Mouse (Mus musculus) embryonic facial prominence, embryonic 11.5 days (tissue): ENCODE data around the gene Car5a. TPM values are rescaled to one million over a fixed set of nuclear protein-coding genes. Genes with fewer than 3 reads are reported as not detected.
A peak's percentile ranks its signal among the peaks of the same experiment; 100 is the strongest.

Experiments used
- ATAC-seq: fragments of 200-750 bp; cut with Nextera tagmentation; replicated peaks from 2 replicates; pipeline ENCODE4 v1.8.0; 2017; ENCODE audit warnings: low read depth; ENCODE audit not compliant: insufficient number of reproducible peaks, low FRiP score, low TSS enrichment
- DNase-seq: peaks from one replicate; pipeline ENCODE4 v3.0.0-alpha.2; 2015; ENCODE audit warnings: low spot score
- H3K27ac ChIP-seq: fragments of 300-500 bp; sonication (generic); replicated peaks from 2 replicates; pipeline ENCODE4 v1.5.1; 2014; ENCODE audit warnings: mild to moderate bottlenecking, low read depth, low read length, control low read depth
- H3K27me3 ChIP-seq: fragments of 300-500 bp; sonication (generic); 2 replicates; pipeline ENCODE4 v1.6.1; 2014; ENCODE audit warnings: mild to moderate bottlenecking, low read length, moderate library complexity, mixed read lengths; ENCODE audit not compliant: control insufficient read depth, insufficient read depth
- H3K36me3 ChIP-seq: fragments of 300-500 bp; sonication (generic); replicated peaks from 2 replicates; pipeline ENCODE4 v1.6.1; 2014; ENCODE audit warnings: low read depth, mild to moderate bottlenecking, low read length, moderate library complexity, mixed read lengths; ENCODE audit not compliant: control insufficient read depth, insufficient read depth
- H3K4me1 ChIP-seq: fragments of 300-500 bp; sonication (generic); 2 replicates; pipeline ENCODE4 v1.6.1; 2014; ENCODE audit warnings: low read length, mixed read lengths; ENCODE audit not compliant: control insufficient read depth, insufficient read depth
- H3K4me2 ChIP-seq: fragments of 300-500 bp; sonication (generic); 2 replicates; pipeline ENCODE4 v1.6.1; 2014; ENCODE audit warnings: low read depth, mild to moderate bottlenecking, control low read depth, low read length, moderate library complexity
- H3K4me3 ChIP-seq: fragments of 300-500 bp; sonication (generic); 2 replicates; pipeline ENCODE4 v1.5.1; 2014; ENCODE audit warnings: low read depth, low read length, control low read depth
- H3K9ac ChIP-seq: fragments of 300-500 bp; sonication (generic); replicated peaks from 2 replicates; pipeline ENCODE4 v1.6.1; 2014; ENCODE audit warnings: mild to moderate bottlenecking, control low read depth, low read length
- H3K9me3 ChIP-seq: fragments of 300-500 bp; sonication (generic); replicated peaks from 2 replicates; pipeline ENCODE4 v1.6.1; 2016; ENCODE audit warnings: mild to moderate bottlenecking, low read length, inconsistent platforms, mixed read lengths; ENCODE audit not compliant: control insufficient read depth
- WGBS: fragments of 180-500 bp; shearing (Covaris S2); extraction: QIAGEN DNeasy Blood & Tissue Kit; methylation state at CpG from one replicate; pipeline ENCODE4 v1.1.7; 2014; 5-methylcytosine and 5-hydroxymethylcytosine counted together
- polyA plus RNA-seq: library from polyadenylated mRNA; unstranded; fragments of >200 nt; fragmentation: Nextera tagmentation; extraction: Ambion mirVana; gene quantifications from 2 replicates; pipeline ENCODE4 v1.2.1, GENCODE M21; 2014

Gene Car5a
- polyA plus RNA-seq, 1 experiment from 2014 or later = not detected

DNA sequence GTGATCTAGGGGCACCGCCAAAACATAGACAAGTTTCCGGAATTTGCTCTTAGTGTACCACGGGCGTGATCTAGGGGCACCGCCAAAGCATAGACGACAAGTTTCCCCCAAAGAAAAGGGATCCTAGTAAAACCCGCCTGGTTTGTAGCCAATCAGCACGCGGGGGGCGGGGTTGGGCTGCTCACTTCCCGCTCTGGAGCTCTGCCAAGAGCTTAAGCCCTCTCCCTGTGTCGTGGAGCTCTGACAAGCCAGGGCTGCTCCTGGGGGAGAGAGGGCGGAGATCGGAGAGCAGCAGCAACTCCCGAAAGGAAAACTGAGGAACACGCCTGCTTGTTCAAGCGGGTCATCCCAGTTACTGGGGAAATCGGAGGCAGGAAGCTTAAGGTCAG, 3.0 kb upstream of the Car5a start:
- H3K9ac ChIP-seq = peak overlapping the region; percentile 64
- WGBS = under 1% methylated on average over 18 of the region's 18 CpGs
- H3K27me3 ChIP-seq = no peaks in the 10 kb centered on the region
- ATAC-seq = peak; percentile 64
- peak overlapping the region; percentile 64 for H3K4me2 ChIP-seq
- no peaks in the 10 kb centered on the region for H3K9me3 ChIP-seq
- H3K4me1 ChIP-seq = peaks cover 4% of the 10 kb centered on the region; the same call in 1 of the 2 replicates
- peak; percentile 96 for DNase-seq
- H3K36me3 ChIP-seq = no peaks in the 10 kb centered on the region
- peak overlapping the region; percentile 24 for H3K4me3 ChIP-seq
- peak overlapping the region; percentile 83 for H3K27ac ChIP-seq

- H3K27me3 ChIP-seq = no peaks in the 10 kb centered on the region
- 24% methylated on average over 19 of the region's 19 CpGs for WGBS
Measured at GRCm38 (mm10) chr8:121947047-121947752, 2.5 kb upstream of the Car5a start.

GRCm38 (mm10) chr8:121946351-121946750, 1.6 kb upstream of the Car5a start:
- H3K36me3 ChIP-seq = no peaks in the 10 kb centered on the region
- DNase-seq (no peak), ATAC-seq (no peak)
- H3K4me2 ChIP-seq = no peak overlapping the region
- WGBS = 82% methylated on average over 7 of the region's 7 CpGs
- no peak overlapping the region for H3K9ac ChIP-seq
- no peaks in the 10 kb centered on the region for H3K9me3 ChIP-seq
- no peaks in the 10 kb centered on the region; the same call in 1 of the 2 replicates for H3K4me1 ChIP-seq
- H3K27ac ChIP-seq = no peak overlapping the region
- no peaks in the 10 kb centered on the region for H3K27me3 ChIP-seq
- H3K4me3 ChIP-seq = no peak overlapping the region

More at GRCm38 (mm10) chr8:121947047-121947752, 2.5 kb upstream of the Car5a start:
- Histone ChIP-seq H3K36me3 (no peaks in the 10 kb centered on the region), H3K4me1 (peaks cover 1% of the 10 kb centered on the region; the same call in 1 of the 2 replicates), H3K4me2 (peak overlapping the region; percentile 64), H3K27ac (peak overlapping the region; percentile 83), H3K9me3 (no peaks in the 10 kb centered on the region), H3K4me3 (peak overlapping the region; percentile 24), H3K9ac (peak overlapping the region; percentile 64)
- ATAC-seq (no peak; the same call in 1 of the 2 replicates), DNase-seq (no peak)

DNA sequence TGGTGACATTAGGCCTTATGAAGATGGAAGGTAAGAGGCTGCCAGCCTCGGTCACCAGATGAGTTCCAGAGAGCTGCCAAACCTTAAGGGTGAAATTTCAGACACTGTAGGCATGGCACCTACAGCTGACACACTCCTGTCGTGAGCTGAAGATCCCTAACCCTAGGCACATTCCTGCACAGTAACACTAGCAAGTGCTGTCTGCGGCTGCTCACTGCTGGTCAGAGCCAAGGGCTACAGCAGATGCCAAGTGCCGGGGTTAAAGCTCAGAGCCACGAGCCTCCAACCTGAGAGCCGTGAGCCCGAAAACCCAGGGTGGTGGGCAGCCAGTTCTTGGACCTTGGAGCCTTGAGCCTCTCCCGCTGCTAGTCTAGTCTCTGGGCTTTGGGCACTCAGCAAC, 988 bp downstream of the Car5a start:
- Histone ChIP-seq H3K9ac (no peak overlapping the region), H3K4me3 (no peak overlapping the region), H3K27ac (no peak overlapping the region), H3K27me3 (no peaks in the 10 kb centered on the region), H3K4me1 (no peaks in the 10 kb centered on the region; the same call in 1 of the 2 replicates), H3K4me2 (no peak overlapping the region), H3K36me3 (no peaks in the 10 kb centered on the region), H3K9me3 (no peaks in the 10 kb centered on the region)
- no peak for DNase-seq
- 78% methylated on average over 8 of the region's 8 CpGs for WGBS
- ATAC-seq = no peak

DNA sequence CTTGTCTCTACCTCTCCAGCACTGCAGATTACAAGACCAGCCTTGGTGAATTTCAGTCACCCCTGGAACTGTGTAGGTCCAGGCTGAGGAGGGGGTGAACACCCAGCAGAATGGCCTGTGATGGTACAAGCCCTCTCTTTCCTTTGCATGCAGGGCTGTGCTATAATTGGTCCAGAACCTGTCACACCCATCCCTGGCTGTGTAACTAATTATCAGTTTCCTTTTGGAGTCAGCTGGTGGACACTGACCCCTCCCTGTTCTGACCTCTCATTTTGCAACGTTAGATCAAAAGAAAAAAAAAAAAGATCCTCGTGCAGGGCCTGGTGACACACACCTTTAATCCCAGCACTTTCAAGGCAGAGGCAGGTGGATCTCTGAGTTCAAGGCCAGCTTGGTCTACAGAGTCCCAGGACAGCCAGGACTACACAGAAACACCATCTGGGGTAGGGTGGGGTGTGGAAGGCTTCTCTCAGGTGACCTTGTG, 1.6 kb downstream of the Car5a start:
- no peaks in the 10 kb centered on the region for H3K27me3 ChIP-seq
- no peak overlapping the region for H3K4me3 ChIP-seq
- DNase-seq (no peak), ATAC-seq (no peak)
- no peaks in the 10 kb centered on the region for H3K9me3 ChIP-seq
- H3K4me1 ChIP-seq = no peaks in the 10 kb centered on the region; the same call in 1 of the 2 replicates
- 24% methylated on average over 2 of the region's 2 CpGs for WGBS
- H3K27ac ChIP-seq = no peak overlapping the region
- no peaks in the 10 kb centered on the region for H3K36me3 ChIP-seq
- no peak overlapping the region for H3K4me2 ChIP-seq
- no peak overlapping the region for H3K9ac ChIP-seq

GRCm38 (mm10) chr8:121938732-121939131, 6.0 kb downstream of the Car5a start:
- H3K36me3 ChIP-seq = no peaks in the 10 kb centered on the region
- H3K27me3 ChIP-seq = no peaks in the 10 kb centered on the region; the same call in 1 of the 2 replicates
- 83% methylated on average over 7 of the region's 7 CpGs for WGBS
- no peak for ATAC-seq
- DNase-seq = no peak
- H3K9me3 ChIP-seq = no peaks in the 10 kb centered on the region
- no peak overlapping the region for H3K4me3 ChIP-seq
- no peaks in the 10 kb centered on the region for H3K4me1 ChIP-seq
- H3K27ac ChIP-seq = no peak overlapping the region
- H3K9ac ChIP-seq = no peak overlapping the region
- no peak overlapping the region for H3K4me2 ChIP-seq

- H3K9me3 ChIP-seq = no peaks in the 10 kb centered on the region
- no peak overlapping the region for H3K4me3 ChIP-seq
- no peak for ATAC-seq
- DNase-seq = no peak
- no peaks in the 10 kb centered on the region for H3K36me3 ChIP-seq
- no peak overlapping the region for H3K9ac ChIP-seq
- no peaks in the 10 kb centered on the region for H3K4me1 ChIP-seq
- H3K27me3 ChIP-seq = no peaks in the 10 kb centered on the region; the same call in 1 of the 2 replicates
- no peak overlapping the region for H3K27ac ChIP-seq
- 72% methylated on average over 14 of the region's 14 CpGs for WGBS
- no peak overlapping the region for H3K4me2 ChIP-seq
Measured at GRCm38 (mm10) chr8:121936391-121936790, 8.3 kb downstream of the Car5a start.
